Mouse (Mus musculus): Measurements from ENCODE around the gene Tcf7l1. TPM values are rescaled to one million over a fixed set of nuclear protein-coding genes. Genes with fewer than 3 reads are reported as not detected.

Tcf7l1 gene
- total RNA-seq, 2 experiments from 2014 or later = 3.0 to 3.4 TPM

DNA sequence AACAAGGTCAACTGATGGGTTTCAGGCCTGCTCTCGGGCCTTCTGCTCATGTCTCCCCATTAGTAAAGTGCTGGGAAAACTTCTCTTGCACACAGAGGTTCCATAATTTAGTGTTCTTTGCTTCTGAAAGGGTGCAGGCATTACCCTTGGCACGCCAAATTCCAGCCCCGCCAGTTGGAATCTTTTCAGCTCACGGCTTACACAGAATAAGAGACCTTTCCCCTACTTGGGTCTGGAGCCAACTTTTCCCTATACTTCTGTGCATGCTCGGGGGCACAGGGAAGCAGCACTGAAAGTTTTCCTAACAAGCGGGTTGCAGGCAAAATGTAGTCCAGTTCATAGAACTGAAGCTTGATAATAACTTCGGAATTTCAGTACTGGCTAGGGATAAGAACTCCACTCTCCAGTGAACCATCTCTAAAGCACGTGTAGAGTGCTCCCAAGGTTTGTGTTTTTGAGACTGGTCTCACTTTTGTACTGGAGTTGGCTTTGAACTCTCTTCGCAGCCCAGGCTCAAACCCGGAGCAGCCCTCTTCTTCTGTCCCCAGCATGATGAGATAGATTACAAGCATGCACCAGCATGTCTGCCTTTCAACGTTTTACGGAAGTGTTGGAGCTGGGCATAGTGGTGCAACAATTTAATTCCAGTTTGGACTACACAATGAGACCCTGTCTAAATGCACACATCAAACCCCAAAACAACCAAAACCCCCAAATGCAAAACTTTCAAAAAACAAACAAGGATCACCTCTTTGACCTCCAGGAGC, 190.1 kb downstream of the Tcf7l1 start:
- peak in 1 of 2 experiments; percentile 18 for DNase-seq (ENCODE audit: low spot score in 2 of 2)

DNA sequence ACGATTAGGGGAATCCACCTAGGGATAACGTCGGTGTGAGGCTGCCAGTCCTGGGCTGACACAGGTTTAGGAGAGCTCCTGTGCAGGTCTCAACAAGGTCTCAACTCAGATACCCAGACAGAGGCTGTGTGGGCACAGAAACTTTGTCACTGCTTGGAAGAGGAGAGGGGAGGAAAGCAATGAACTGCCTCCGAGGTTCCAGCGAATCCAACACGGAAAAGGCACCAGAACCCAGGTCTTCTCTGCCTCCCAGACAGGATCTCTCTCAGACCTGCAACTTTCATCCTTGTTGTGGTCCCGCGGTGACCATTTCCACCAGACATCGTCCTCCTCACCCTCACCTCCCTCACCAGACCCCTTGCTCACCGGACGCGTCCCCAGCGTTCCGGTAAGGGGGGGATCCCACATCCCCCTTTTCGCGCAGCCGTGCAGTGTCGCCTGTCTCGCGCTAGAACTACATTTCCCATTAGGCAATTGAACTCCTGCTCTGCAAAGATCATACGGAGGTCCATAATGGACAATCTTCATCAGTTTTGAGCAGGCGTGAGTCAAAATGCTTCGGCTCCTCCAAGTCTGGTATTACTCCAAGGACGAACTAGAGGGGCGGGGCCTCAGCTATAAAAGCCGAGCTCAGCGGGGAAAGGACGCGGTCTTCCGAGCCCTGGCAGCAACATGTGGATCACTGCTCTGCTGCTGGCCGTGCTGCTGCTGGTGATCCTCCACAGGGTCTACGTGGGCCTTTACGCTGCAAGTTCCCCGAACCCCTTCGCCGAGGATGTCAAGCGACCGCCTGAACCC, 190.9 kb downstream of the Tcf7l1 start, which contains the start of the genes Elmod3 and Retsat:
Gene Elmod3 (minus strand): TSS at position 458 of the 798 bp plus-strand sequence.
Gene Retsat (plus strand): TSS at position 520 of the 798 bp plus-strand sequence.
- peak; percentile 79 to 87 for DNase-seq (ENCODE audit: low spot score in 2 of 2)

DNA sequence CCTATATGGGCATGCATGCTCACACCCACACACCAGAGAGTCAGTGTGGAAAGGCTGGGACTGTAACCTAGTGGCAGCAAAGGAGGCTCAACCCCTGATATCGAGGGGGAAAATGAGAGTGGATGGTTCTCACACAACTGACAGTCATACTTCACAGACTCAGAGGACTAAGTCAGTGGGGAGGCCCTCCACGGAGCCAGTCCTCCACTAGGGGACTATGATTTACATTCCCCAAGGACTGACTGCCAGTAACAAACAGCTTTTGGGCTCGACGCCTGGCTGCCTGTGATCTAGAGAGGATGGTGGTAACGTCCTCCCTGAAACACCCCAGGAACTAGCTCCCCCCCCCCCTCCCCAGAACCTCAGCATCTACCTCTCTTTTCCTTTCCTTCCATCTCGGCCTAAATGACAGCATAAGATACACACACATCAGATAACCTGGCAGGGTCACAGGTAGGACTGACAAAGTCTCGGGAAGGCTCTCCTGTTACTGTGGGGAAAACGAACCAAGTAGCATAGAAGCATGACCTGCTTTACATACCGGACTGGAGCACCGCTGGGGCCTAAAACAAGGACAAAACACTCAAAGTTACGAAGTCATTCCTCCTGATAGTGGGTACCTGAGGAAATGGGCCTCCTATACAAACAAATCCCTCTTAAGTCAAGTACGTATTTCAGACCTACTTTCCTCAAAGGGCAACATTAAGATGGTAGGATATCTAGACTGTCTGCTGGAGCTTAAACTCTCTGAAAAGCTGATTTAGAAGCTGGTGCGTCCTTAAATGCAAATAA, 191.8 kb downstream of the Tcf7l1 start:
- no peak for DNase-seq (ENCODE audit: low spot score in 2 of 2)

DNA sequence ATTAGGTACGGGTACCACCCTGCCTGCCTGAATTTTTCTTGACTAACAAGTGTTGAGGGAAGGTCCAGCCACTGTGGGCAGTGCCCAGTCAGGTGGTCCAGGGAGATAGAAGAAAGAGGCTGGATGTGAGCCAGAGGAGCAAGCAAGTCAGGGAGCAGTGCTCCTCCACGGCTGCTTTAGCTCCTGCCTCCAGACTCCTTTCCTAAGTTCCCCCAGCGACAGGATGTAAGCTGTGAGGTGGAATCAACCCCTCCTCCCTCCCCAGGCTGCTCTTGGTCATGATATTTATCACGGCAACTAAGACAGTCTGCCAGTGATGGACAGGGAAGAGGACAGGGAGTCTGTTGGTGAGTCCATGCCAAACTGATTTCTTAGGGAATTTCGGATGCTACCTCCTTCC, 195.1 kb downstream of the Tcf7l1 start:
- DNase-seq (ENCODE audit: low spot score in 2 of 2) = no peak

DNA sequence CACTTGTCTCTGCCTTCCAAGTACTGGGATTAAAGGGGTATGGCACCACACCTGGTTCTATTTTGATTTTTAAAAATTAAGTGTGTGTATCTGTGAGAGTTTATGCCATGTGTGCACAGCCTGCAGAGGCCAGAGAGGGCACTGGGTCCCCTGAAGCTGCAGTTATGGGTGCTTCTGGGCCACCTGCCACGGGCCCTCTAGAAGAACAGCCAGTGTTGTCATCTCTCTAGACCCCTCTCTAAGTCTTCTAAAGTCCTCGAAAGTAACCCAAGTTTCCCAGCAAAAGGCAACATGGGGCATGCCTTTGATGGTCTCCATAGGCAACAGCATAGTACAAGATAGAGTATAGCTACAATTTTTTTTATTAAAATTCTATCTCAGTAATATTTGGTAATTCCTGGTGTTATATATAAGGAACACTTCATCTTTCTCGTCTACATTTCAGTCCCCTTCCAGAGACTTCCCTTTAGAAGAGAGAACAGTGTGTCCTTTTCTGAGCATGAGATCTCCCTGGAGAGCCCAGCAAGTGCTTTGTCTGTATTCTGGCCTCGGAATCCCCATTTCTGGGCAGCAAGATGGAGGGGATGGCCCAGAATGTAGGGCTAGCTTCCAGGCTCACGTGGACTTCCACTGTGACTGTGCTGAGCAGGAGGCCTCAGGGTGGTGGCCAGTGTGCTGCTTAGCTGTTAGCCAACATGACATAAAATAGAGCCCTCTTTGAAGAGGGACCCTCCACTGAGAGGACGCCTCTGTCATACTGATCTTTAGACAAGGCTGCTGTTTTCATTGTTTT, 195.8 kb downstream of the Tcf7l1 start:
- DNase-seq (ENCODE audit: low spot score in 2 of 2) = no peak

DNA sequence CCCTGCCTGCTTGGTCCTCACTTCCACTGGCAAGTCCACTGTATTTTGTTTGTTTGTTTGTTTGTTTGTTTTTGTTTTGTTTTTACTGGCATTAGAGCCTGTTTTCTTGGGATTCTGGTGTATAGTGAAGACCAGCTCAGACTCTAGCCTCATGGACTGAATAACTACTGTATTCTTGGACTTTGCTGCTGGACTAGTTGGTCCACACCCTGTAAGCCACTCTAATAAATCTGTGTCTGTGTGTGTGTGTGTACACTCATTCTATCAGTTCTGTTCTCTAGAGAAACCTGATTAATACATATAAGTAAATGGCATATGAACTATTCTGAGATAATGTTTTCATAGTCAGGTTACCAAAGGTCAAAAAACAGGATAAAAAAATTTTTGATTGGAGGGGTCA, 198.9 kb downstream of the Tcf7l1 start:
- DNase-seq (ENCODE audit: low spot score in 2 of 2) = no peak

DNA sequence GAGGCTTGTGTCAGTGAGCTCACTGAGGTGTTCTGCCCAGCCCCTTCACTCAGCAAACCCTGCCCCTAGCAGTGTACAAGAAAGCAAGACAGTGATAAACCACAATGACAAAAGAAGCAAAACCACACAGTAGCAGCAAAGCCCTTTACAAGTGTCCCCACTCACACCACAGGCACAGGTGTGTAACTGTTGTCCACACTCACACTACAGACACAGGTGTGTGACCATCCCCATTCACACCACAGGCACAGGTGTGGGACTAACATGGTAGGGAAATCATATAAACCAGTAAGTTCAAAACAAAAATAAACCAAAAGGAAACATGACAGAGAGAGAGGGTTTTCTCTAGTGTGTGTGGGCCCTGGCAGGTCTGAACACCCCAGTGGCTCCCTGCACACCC, 200.7 kb downstream of the Tcf7l1 start:
- no peak for DNase-seq (ENCODE audit: low spot score in 2 of 2)

DNA sequence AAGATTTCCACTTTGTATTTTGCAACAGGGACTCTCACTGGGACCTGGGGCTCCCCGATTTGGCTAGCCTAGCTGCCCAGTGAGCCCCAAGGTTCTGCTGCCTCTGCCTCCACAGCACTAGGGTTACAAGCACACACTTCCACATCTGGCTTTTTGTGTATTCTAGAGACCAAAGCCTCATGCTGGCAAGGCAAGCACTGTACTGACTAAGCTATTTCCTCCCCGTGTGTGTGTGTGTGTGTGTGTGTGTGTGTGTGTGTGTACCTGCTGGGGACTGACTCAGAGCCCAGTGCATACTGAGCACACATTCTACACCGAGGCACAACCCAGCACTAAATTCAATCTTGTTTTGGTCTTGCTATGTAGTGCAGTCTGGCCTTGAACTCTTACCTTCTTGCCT, 202.4 kb downstream of the Tcf7l1 start:
- DNase-seq (ENCODE audit: low spot score in 2 of 2) = no peak

DNA sequence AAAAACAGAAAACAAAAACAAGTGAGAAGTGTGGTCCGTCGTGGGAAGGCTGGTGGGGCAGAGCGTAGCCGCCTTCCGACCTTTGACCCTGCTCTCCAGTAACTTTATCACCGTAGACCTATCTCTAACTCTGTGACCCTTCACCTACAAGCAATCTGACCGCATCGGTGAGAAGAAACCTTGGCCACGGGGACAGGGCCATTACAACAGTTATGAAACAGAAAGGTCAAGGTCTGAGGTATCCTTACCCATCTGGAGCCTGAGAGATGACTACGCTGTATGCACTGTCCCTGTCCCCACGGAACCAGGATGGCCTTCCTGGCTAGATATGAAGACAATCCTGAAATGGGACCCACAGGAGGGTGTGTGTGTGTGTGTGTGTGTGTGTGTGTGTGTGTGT, 204.9 kb downstream of the Tcf7l1 start:
- DNase-seq (ENCODE audit: low spot score in 2 of 2) = no peak

DNA sequence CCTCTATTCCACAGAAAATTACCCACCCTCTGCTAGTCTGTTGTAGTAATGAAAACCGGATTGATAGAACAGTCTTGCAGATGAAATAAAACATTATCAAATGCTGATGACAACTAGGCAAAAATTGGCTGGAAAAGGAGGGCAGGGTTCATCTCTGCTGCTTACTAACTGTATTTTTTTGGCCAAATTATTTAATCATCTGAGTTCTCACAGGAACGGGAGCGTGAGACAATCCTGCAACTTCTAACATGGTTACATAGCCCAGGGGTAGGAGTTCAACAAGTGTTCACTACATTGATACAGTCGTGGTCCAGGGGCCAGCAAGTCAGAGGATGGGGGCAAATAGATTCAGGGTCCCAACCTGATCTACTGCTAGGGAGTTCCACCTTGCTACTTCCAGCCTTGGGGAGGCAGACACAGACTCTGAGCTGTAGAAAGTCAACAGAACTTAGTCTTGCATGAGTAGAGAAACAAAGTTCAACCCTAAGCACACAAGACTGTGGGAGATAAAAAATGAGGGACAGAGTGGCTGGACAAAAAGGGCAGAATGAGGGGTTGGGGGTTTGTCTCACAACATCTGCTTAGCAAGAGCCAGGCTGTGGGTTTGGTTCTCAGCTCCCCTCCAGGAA, 205.7 kb downstream of the Tcf7l1 start:
- no peak for DNase-seq (ENCODE audit: low spot score in 2 of 2)

DNA sequence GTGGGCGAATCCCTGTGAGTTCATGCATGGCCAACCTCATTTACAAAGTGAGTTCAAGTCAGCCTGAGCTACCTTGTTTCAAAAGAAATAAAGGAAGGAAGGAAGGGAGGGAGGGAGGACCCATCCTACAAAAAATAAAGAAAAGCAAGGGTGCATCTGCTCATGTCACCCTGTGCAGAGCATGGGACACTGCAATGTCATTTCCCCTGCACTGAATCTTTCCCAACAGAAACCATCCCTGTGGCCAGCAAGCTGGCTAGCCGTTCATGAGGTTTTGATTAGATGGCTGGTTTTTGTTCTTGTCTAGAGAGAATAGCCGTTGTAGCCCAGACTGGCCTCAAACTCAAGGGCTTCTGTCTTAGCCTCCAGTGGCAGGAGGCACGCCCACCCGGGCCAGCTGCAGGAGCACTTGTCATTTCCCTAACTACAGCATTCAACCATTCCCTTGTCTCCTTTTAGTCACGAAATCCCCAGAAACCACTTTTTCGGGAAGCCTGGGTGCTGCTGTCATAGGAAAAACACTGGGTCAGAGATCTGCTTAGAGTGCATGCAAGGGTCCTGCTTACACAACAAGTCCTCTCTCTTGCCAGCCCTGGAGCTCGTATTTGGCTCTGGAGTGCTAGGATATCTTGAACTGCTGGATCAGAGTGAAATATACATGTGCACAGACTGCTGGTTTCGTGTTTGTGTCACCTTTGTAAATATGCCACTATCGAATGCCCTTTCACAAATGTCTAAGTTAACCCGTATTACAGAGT, 207.2 kb downstream of the Tcf7l1 start:
- DNase-seq (ENCODE audit: low spot score in 2 of 2) = no peak

Other genes with a start within 250 kb of the Tcf7l1 start
- 1 to 10 TPM; 1.8 to 4.2 TPM for gene Capg, start 244.9 kb downstream of the Tcf7l1 start, total RNA-seq (2021)
- gene Elmod3, start 190.8 kb downstream of the Tcf7l1 start, total RNA-seq (2021) = 10 to 100 TPM; 22.6 to 23.1 TPM
- gene Retsat, start 190.8 kb downstream of the Tcf7l1 start, total RNA-seq (2021) = 10 to 100 TPM; 50.1 to 60.4 TPM
- gene Tgoln1, start 172.3 kb downstream of the Tcf7l1 start, total RNA-seq (2021) = 100 to 1,000 TPM in 1 of 2 experiments, 10 to 100 TPM in 1; 97.3 to 102 TPM
- 10 to 100 TPM; 74.5 to 74.7 TPM for gene Kcmf1, start 110.7 kb upstream of the Tcf7l1 start, total RNA-seq (2021)
- gene Tmsb10, start 169.5 kb upstream of the Tcf7l1 start, total RNA-seq (2021) = 100 to 1,000 TPM; 420 to 461 TPM

All from left cerebral cortex, adult 18-20 months (tissue).